Mouse (Mus musculus) lung, postnatal 0 days (tissue): ENCODE measurements around the gene Gna13. TPM values are rescaled to one million over a fixed set of nuclear protein-coding genes. Genes with fewer than 3 reads are reported as not detected.
A peak's percentile ranks its signal among the peaks of the same experiment; 100 is the strongest.

Source experiments
- ATAC-seq: fragments of 200-750 bp; cut with Nextera tagmentation; 2 replicates; pipeline ENCODE4 v1.8.0; 2017; ENCODE audit warnings: moderate library complexity
- DNase-seq: peaks from one replicate; pipeline ENCODE4 v3.0.0-alpha.2; 2016; ENCODE audit warnings: low spot score
- H3K27ac ChIP-seq: fragments of 300-500 bp; sonication (generic); 2 replicates; pipeline ENCODE4 v1.5.1; 2014; ENCODE audit warnings: antibody characterized with exemption, mild to moderate bottlenecking, low read length, mixed read lengths
- H3K27me3 ChIP-seq: fragments of 300-500 bp; sonication (generic); replicated peaks from 2 replicates; pipeline ENCODE4 v1.6.1; 2014; ENCODE audit warnings: low read length, mixed read lengths; ENCODE audit not compliant: insufficient read depth
- H3K36me3 ChIP-seq: fragments of 300-500 bp; sonication (generic); 2 replicates; pipeline ENCODE4 v1.6.1; 2014; ENCODE audit warnings: low read length, mixed read lengths; ENCODE audit not compliant: insufficient read depth
- H3K4me1 ChIP-seq: fragments of 300-500 bp; sonication (generic); 2 replicates; pipeline ENCODE4 v1.6.1; 2014; ENCODE audit warnings: antibody characterized with exemption, low read depth, low read length, mixed read lengths; ENCODE audit not compliant: insufficient read depth
- H3K4me2 ChIP-seq: fragments of 300-500 bp; sonication (generic); replicated peaks from 2 replicates; pipeline ENCODE4 v1.6.1; 2014; ENCODE audit warnings: low read depth, mild to moderate bottlenecking, low read length, moderate library complexity, mixed read lengths
- H3K4me3 ChIP-seq: fragments of 300-500 bp; sonication (generic); 2 replicates; pipeline ENCODE4 v1.5.1; 2014; ENCODE audit warnings: low read depth, low read length
- H3K9ac ChIP-seq: fragments of 300-500 bp; sonication (generic); replicated peaks from 2 replicates; pipeline ENCODE4 v1.6.1; 2014; ENCODE audit warnings: low read depth, mild to moderate bottlenecking
- H3K9me3 ChIP-seq: fragments of 300-500 bp; sonication (generic); 2 replicates; pipeline ENCODE4 v1.6.1; 2016; ENCODE audit warnings: low read length, mixed read lengths
- CTCF ChIP-seq: IDR thresholded peaks from 2 replicates; pipeline ENCODE4 v1.5.1; 2016; ENCODE audit warnings: antibody characterized with exemption, mild to moderate bottlenecking
- EP300 ChIP-seq: IDR thresholded peaks from 2 replicates; pipeline ENCODE4 v1.6.1; 2016; ENCODE audit warnings: antibody characterized with exemption, mild to moderate bottlenecking, control low read depth
- WGBS: fragments of 180-500 bp; shearing (Covaris S2); extraction: QIAGEN DNeasy Blood & Tissue Kit; methylation state at CpG from one replicate; pipeline ENCODE4 v1.1.7; 2014; 5-methylcytosine and 5-hydroxymethylcytosine counted together
- polyA plus RNA-seq: library from polyadenylated mRNA; unstranded; fragments of >200 nt; fragmentation: Nextera tagmentation; extraction: Ambion mirVana; gene quantifications from 2 replicates; pipeline ENCODE4 v1.2.1, GENCODE M21; 2015

Gene Gna13
- polyA plus RNA-seq, 1 experiment from 2014 or later = 69.7 TPM

DNA sequence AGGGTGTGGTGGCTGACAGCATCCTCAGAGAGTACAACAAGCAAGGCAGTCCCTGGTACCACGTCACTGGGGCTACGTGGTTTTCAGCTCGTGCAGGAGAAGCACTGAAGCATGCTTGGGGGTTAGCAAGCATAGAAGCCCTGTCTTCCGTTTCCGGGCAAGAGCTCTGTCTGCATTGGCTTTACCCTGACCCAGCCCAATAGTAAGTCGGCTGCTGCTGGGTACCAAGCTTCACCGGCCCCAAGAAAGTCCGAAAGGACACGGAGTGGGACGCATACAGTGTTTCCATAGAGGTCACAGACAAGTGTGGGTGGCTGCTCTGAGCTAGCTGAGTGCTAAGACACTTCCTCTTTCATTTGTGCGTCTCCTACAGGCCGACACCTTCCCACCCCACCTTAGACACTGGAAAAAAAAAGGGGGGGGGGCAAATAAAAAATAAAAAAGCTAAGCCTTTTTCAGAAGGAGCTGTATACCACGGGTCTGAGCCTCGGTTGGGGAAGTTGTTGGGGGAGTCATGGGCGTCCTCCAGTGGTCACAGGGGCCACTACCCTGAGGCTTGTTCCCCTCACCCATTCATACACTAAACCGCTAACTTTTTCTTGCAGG is 57.4 kb downstream of the Gna13 start:
- H3K27ac ChIP-seq = no peak overlapping the region
- TF ChIP-seq CTCF (no peak; the same call in 1 of the 2 replicates), EP300 (no peak)
- H3K4me2 ChIP-seq = 0 out of 2 replicates have a peak overlapping the region, but pooled peaks have one; percentile 4
- ATAC-seq = peak; percentile 25
- H3K4me3 ChIP-seq = no peak overlapping the region
- WGBS = 35% methylated on average over 16 of the region's 16 CpGs
- H3K9me3 ChIP-seq = no peaks in the 10 kb centered on the region
- DNase-seq = peak; percentile 49
- no peaks in the 10 kb centered on the region for H3K27me3 ChIP-seq
- H3K9ac ChIP-seq = no peak overlapping the region
- peaks cover under 1% of the 10 kb centered on the region; the same call in 1 of the 2 replicates for H3K4me1 ChIP-seq
- no peaks in the 10 kb centered on the region for H3K36me3 ChIP-seq

DNA sequence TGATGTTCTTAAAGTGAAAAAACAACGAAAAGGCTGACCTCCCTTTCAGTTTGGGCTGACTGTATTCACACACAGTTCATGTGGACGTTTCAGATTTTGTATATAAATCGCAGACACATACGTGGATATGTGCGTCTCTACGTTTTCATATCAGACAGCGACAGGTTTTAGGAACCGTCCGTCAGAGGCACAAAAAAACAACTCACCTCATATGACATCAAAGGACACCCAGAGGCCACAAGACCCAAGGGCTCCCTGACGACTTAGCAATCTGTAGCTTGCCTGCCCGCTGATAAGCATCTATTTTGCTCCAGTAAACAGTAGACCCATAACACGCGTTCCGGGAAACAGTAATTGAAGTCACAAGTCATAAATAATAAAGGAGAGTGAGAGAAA is 57.9 kb downstream of the Gna13 start:
- no peak for TF ChIP-seq CTCF
- TF ChIP-seq EP300 = no peak
- no peak overlapping the region for H3K4me2 ChIP-seq
- WGBS = 64% methylated on average over 14 of the region's 14 CpGs

DNA sequence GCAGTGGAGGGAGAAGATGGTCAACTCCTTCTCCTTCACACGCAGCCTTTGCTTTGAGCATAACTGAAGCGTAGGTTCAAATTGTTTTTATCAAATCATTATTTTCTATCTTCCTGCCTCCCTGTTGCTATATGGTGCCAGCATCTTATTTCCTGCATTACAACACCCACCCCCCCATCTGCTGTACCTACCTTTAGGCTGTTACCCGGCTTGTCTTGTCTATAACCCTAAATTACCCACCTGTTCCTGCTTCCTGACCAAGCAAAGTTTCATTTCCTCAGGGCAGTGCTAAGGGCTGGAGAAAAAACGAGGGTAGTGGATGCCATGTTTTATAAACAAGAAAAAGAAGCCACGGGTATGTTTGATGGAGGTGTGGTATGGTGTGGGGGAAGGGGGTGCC is 58.6 kb downstream of the Gna13 start:
- H3K27me3 ChIP-seq = no peaks in the 10 kb centered on the region
- WGBS = 66% methylated on average over 5 of the region's 5 CpGs
- ATAC-seq (no peak), DNase-seq (no peak)
- no peaks in the 10 kb centered on the region for H3K9me3 ChIP-seq
- no peak overlapping the region for H3K4me2 ChIP-seq
- no peaks in the 10 kb centered on the region for H3K36me3 ChIP-seq
- no peak overlapping the region for H3K9ac ChIP-seq
- no peak overlapping the region for H3K27ac ChIP-seq
- peaks cover 4% of the 10 kb centered on the region; the same call in 1 of the 2 replicates for H3K4me1 ChIP-seq
- no peak overlapping the region for H3K4me3 ChIP-seq
- TF ChIP-seq EP300 (no peak), CTCF (no peak)

More for the DNA sequence above, 57.9 kb downstream of the Gna13 start:
- no peaks in the 10 kb centered on the region for H3K9me3 ChIP-seq
- peaks cover 4% of the 10 kb centered on the region; the same call in 1 of the 2 replicates for H3K4me1 ChIP-seq
- no peaks in the 10 kb centered on the region for H3K27me3 ChIP-seq
- H3K9ac ChIP-seq = no peak overlapping the region
- no peak overlapping the region for H3K4me3 ChIP-seq
- no peak for DNase-seq
- no peak for ATAC-seq
- H3K36me3 ChIP-seq = no peaks in the 10 kb centered on the region
- no peak overlapping the region for H3K27ac ChIP-seq

DNA sequence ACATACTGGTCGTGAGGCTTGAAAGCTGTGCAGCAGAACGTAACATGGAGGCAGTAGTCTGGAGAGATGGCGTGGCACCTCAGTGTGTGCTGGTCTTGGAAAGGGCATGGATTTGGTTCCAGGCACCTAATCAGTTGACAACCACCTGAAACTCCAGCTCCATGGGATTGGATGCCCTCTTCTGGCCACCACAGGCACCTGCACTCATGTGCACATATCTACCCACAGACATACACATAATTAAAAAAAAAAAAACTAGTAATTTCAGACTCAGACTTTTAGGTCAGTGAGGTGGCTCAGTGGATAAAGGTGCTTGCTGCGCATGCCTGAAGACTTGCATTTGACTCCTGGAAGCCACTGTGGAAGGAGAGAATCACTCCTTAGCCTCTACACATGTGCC is 59.6 kb downstream of the Gna13 start:
- Histone ChIP-seq H3K27ac (no peak overlapping the region), H3K9ac (no peak overlapping the region), H3K36me3 (no peaks in the 10 kb centered on the region), H3K4me2 (no peak overlapping the region), H3K27me3 (no peaks in the 10 kb centered on the region), H3K4me1 (0 out of 2 replicates have a peak, but pooled peaks cover 4% of the 10 kb centered on the region), H3K9me3 (no peaks in the 10 kb centered on the region), H3K4me3 (no peak overlapping the region)
- TF ChIP-seq CTCF = peak; percentile 40
- TF ChIP-seq EP300 = no peak
- no peak for ATAC-seq
- no peak for DNase-seq
- 95% methylated on average over 4 of the region's 4 CpGs for WGBS

DNA sequence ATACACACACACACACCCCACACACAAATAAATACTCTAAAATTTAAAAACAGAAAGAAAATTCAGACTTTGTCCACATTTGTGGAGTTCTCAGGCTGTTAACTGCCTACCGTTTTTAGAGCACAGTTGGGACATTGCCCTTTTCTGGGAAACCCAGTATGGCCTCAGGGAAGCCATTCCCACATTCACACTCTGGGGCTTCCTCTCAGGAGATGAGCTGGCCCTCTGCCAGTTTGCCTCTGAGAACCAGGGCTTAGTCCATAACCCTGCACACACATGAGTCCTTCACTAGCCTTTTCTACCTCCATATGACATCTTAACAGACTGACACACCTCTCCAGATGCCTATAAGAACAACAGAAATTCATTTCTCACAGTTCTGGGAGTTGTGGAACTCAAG is 60.7 kb downstream of the Gna13 start:
- 35% methylated on average over 1 of the region's 1 CpGs for WGBS

DNA sequence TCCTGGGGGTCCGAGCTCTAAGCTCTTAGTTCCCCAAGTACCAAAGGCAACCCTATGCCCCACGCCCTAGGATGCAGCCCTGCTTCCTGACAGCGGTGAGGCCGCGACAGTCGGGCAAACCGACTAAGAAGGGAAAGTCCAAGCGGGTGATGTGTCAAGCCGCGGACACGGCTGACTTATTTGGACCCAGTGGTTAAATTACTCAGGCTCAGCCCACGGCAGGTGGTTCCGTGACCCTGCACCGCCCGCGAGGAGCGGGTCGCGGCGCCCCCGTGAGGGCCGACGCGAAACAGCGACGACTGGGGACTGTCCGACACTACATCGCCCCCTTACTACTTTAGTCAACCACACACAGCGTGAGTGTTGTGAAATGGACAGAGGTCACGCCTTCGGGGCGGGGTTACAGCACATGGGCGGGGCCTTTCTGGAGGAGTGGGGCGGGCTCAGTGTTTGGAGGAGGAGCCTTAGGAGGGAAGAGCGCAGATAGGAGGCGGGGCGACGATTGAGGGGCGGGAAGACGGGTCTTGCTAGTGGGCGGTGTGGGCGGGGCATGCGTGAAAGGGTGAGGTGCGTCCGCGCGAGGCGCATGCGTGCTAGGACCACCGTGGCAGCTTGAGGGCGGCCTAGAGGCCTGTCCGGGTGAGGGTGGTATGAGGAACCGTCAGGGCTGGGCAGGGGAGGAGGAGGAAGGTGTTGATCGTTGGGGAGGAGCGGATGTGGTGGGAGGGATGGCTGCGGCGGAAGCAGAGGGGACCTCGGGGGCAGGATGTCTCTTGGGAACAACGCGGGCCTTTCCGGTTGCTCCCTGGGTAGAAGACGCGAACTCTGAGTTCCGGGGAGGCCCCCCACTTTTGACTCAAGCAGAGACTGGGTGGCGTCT is 63.0 kb downstream of the Gna13 start, which contains the start of gene Amz2:
TSS of gene Amz2 (plus strand) at position 555 of the 880 bp plus-strand sequence.
- H3K9me3 ChIP-seq = no peaks in the 10 kb centered on the region
- DNase-seq (peak; percentile 99), ATAC-seq (peak; percentile 95)
- 3% methylated on average over 63 of the region's 65 CpGs for WGBS
- H3K9ac ChIP-seq = peak within 1 kb of the TSS; percentile 45
- H3K4me2 ChIP-seq = peak within 1 kb of the TSS; percentile 70
- peaks cover 7% of the 10 kb centered on the region; the same call in 1 of the 2 replicates for H3K36me3 ChIP-seq
- peak within 1 kb of the TSS; percentile 85 for H3K27ac ChIP-seq
- peak; percentile 98 for TF ChIP-seq CTCF
- peak; percentile 83 for TF ChIP-seq EP300
- H3K4me1 ChIP-seq = 0 out of 2 replicates have a peak, but pooled peaks cover 4% of the 10 kb centered on the region
- no peaks in the 10 kb centered on the region for H3K27me3 ChIP-seq
- H3K4me3 ChIP-seq = peak within 1 kb of the TSS; percentile 46

More for the DNA sequence above, 60.7 kb downstream of the Gna13 start:
- Histone ChIP-seq H3K27me3 (no peaks in the 10 kb centered on the region), H3K9ac (no peak overlapping the region), H3K4me1 (0 out of 2 replicates have a peak, but pooled peaks cover 4% of the 10 kb centered on the region), H3K4me3 (no peak overlapping the region), H3K9me3 (no peaks in the 10 kb centered on the region), H3K4me2 (no peak overlapping the region), H3K27ac (no peak overlapping the region), H3K36me3 (no peaks in the 10 kb centered on the region)
- no peak for DNase-seq
- no peak for TF ChIP-seq EP300
- no peak for TF ChIP-seq CTCF
- ATAC-seq = no peak
